Mouse (Mus musculus): ENCODE measurements around the gene Gpr27. TPM values are rescaled to one million over a fixed set of nuclear protein-coding genes. Genes with fewer than 3 reads are reported as not detected.

Gpr27 gene
- total RNA-seq, 2 experiments from 2014 or later: 3.1 to 4.7 TPM

DNA sequence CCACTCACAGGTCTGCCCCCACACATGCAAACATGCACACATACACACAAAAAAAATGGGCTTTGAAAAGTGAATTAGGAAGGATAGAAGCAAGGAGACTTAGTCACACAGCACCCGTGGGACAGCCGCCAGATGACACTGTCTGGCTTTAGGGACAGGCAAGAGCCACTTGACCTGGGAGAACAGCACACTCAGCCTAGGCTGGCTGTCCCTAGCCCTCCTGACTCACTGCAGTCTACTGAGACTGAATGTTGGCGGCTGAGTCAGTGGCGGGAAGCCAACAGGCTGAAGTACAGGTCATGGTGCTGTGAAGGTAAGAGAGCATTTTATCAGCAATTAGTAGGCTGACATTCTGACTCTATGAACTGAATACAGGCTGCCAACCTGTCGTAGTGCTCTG is 42.2 kb downstream of the Gpr27 start:
- intact Hi-C loops (cut with DNase I): no loop called here
- peak; percentile 29 to 55 for DNase-seq

DNA sequence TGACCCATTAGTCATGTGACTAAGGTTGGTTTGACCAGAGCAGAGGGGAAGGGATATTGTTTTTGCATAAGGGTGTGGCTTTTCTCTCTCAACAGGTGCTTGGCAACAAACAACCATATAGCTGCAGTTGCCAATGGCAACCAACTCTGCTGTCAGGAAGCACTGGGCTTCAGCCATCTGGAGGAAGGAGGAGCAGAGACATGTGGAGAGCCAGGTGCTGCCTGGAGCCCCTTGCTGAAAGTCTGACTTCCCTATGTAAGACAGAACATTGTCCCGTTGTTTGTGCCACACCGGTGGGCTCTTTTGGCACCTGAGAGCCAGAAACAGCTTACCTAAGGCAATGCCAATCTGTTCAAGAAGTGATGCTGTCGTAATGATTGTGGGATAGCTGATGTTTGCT is 50.4 kb downstream of the Gpr27 start:
- intact Hi-C loops (cut with DNase I): no loop called here

More for the DNA sequence above, 50.4 kb downstream of the Gpr27 start:
- DNase-seq: no peak

Other genes with a start within 250 kb of the Gpr27 start
- 10 to 100 TPM; 52.4 to 60.6 TPM for gene Foxp1, start 170.0 kb upstream of the Gpr27 start, total RNA-seq (2021)
- gene Eif4e3, start 25.9 kb upstream of the Gpr27 start, total RNA-seq (2021): 10 to 100 TPM; 25.7 to 28.6 TPM
- gene Gm20696, start 25.9 kb upstream of the Gpr27 start, total RNA-seq (2021): 1 to 10 TPM; 2.4 to 2.5 TPM
- gene Prok2, start 33.7 kb downstream of the Gpr27 start, total RNA-seq (2021): not detected

Data from heart, postnatal 10 days (tissue).